Mouse (Mus musculus): ENCODE results near the gene Aldoc.

DNA sequence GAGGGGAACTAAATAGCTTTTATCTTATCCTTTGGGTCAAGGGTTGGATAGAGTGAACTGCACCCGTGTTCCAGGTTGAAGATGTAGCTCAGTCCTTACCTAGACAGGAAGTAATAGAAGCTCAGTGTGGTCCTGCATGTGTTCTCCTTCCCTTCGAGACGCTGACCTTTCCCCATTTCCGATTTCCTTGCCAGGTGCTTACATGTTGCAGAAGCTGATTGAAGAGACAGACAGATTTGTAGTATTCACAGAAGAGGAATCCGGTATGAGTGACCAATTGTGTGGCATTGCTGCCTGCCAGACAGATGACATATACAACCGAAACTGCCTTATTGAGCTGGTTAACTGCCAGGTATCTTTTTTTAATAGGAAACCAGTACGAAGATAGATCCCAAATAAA, 43.9 kb upstream of the Aldoc start:
- TF ChIP-seq CTCF (IDR thresholded peaks at IDR 0.05; ENCODE audit: low read depth) (no peak), EP300 (IDR thresholded peaks at IDR 0.05; ENCODE audit: low read depth) (no peak; the same call in 1 of the 2 replicates)

Data from heart, postnatal 0 days (tissue).